Mouse (Mus musculus): Measurements from ENCODE around the gene D430042O09Rik. TPM values are rescaled to one million over a fixed set of nuclear protein-coding genes. Genes with fewer than 3 reads are reported as not detected.

Gene D430042O09Rik
- polyA plus RNA-seq, 1 experiment from 2014 or later, result 6.4 TPM

DNA sequence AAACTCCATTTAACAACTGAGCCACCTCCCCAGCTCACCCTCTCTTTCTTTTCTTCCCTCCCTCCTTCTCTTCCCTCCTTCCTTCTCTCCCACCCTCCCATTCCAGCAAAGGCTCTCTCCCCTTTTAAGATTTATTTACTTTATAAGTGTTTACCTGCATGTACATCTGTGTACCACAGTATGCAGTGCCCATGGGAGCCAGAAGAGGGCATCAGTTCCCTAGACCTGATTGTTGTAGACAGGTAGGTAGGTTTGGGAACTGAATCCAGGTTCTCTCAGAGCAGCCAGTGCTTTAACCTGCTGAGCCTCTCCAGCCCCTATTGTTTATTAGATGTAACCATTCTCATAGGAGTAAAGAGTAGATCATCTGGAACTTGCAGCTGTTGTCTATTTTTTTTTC is 14.4 kb downstream of the D430042O09Rik start:
- Histone ChIP-seq H3K27ac (ENCODE audit: low read length) (no peak overlapping the region), H3K4me3 (ENCODE audit: low read depth, low read length) (no peak overlapping the region), H3K27me3 (ENCODE audit: control insufficient read depth, insufficient read depth, low read depth, low read length) (no peaks in the 10 kb centered on the region)

GRCm38 (mm10) chr7:125723189-125723972 is 15.7 kb downstream of the D430042O09Rik start:
- H3K9me3 ChIP-seq (replicated peaks; ENCODE audit: control insufficient read depth, low read length, poor library complexity, severe bottlenecking), result no peaks in the 10 kb centered on the region
- H3K4me3 ChIP-seq (ENCODE audit: low read depth, low read length), result no peak overlapping the region
- no peak for ATAC-seq
- 43% methylated on average over 5 of the region's 5 CpGs for WGBS
- no peaks in the 10 kb centered on the region for H3K36me3 ChIP-seq (ENCODE audit: control insufficient read depth, insufficient read depth, low read length)
- H3K4me1 ChIP-seq (ENCODE audit: control insufficient read depth, insufficient read depth, low read length), result peaks cover 4% of the 10 kb centered on the region; the same call in 1 of the 2 replicates
- no peak overlapping the region for H3K4me2 ChIP-seq (ENCODE audit: low read length)
- no peak overlapping the region for H3K9ac ChIP-seq (ENCODE audit: low read depth, low read length)
- H3K27me3 ChIP-seq (ENCODE audit: control insufficient read depth, insufficient read depth, low read depth, low read length), result no peaks in the 10 kb centered on the region
- no peak overlapping the region for H3K27ac ChIP-seq (ENCODE audit: low read length)

More for the DNA sequence above, 14.4 kb downstream of the D430042O09Rik start:
- ATAC-seq, result no peak
- Histone ChIP-seq H3K36me3 (ENCODE audit: control insufficient read depth, insufficient read depth, low read length) (no peaks in the 10 kb centered on the region), H3K4me1 (ENCODE audit: control insufficient read depth, insufficient read depth, low read length) (peaks cover 2% of the 10 kb centered on the region; the same call in 1 of the 2 replicates), H3K4me2 (ENCODE audit: low read length) (no peak overlapping the region), H3K9ac (ENCODE audit: low read depth, low read length) (no peak overlapping the region), H3K9me3 (replicated peaks; ENCODE audit: control insufficient read depth, low read length, poor library complexity, severe bottlenecking) (no peaks in the 10 kb centered on the region)

DNA sequence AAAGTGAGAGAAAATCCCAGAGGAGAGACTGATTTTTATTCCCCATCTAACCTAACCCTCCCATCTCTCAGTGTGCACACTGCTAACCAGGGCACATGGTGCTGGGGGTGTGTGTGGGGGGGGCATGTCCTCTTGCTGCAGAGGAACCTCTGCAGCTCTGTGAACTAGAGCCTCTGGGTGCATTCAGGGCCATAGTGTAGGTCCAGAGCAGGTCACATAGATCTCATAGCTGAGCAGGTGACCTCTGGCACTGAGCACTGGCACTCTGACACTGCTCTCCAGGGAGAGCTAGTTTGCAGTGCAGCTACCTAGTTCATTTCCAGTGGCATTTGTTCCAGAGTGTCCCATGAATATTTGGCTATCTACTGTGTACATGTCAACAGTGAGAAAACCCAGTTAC is 24.0 kb downstream of the D430042O09Rik start:
- ATAC-seq, result no peak
- Histone ChIP-seq H3K9ac (ENCODE audit: low read depth, low read length) (no peak overlapping the region), H3K27me3 (ENCODE audit: control insufficient read depth, insufficient read depth, low read depth, low read length) (no peaks in the 10 kb centered on the region), H3K27ac (ENCODE audit: low read length) (no peak overlapping the region), H3K4me2 (ENCODE audit: low read length) (no peak overlapping the region), H3K4me3 (ENCODE audit: low read depth, low read length) (no peak overlapping the region), H3K36me3 (ENCODE audit: control insufficient read depth, insufficient read depth, low read length) (no peaks in the 10 kb centered on the region), H3K4me1 (ENCODE audit: control insufficient read depth, insufficient read depth, low read length) (peaks cover 9% of the 10 kb centered on the region; the same call in 1 of the 2 replicates), H3K9me3 (replicated peaks; ENCODE audit: control insufficient read depth, low read length, poor library complexity, severe bottlenecking) (no peaks in the 10 kb centered on the region)

DNA sequence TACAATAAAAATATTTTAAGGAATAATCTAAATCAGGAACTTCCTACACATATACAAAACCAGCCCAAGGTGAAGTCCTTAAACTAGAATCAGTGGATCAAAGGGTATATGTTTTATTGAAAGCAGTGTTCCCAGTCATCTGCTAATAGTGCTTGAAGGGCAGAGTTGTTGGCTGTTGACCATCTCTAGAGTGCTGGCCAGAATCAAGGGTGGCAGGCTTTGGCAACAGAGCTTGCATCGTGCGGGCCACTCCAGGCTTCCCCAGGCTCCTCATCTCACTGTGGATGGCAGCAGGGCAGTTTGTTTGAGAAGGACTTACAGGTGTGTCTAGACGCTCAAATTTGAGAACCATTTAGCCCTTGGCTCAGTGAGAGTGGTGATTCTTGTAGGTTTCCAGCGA is 26.1 kb downstream of the D430042O09Rik start:
- WGBS, result 93% methylated on average over 4 of the region's 4 CpGs
- Histone ChIP-seq H3K9ac (ENCODE audit: low read depth, low read length) (no peak overlapping the region), H3K4me2 (ENCODE audit: low read length) (no peak overlapping the region), H3K4me3 (ENCODE audit: low read depth, low read length) (no peak overlapping the region), H3K36me3 (ENCODE audit: control insufficient read depth, insufficient read depth, low read length) (no peaks in the 10 kb centered on the region), H3K4me1 (ENCODE audit: control insufficient read depth, insufficient read depth, low read length) (0 out of 2 replicates have a peak, but pooled peaks cover 7% of the 10 kb centered on the region), H3K27me3 (ENCODE audit: control insufficient read depth, insufficient read depth, low read depth, low read length) (no peaks in the 10 kb centered on the region), H3K9me3 (replicated peaks; ENCODE audit: control insufficient read depth, low read length, poor library complexity, severe bottlenecking) (no peaks in the 10 kb centered on the region), H3K27ac (ENCODE audit: low read length) (no peak overlapping the region)
- ATAC-seq, result no peak

- no peak overlapping the region for H3K4me3 ChIP-seq (ENCODE audit: low read depth, low read length)
- no peak for ATAC-seq
- no peak overlapping the region for H3K27ac ChIP-seq (ENCODE audit: low read length)
- H3K9me3 ChIP-seq (replicated peaks; ENCODE audit: control insufficient read depth, low read length, poor library complexity, severe bottlenecking), result no peaks in the 10 kb centered on the region
- 0 out of 2 replicates have a peak, but pooled peaks cover 3% of the 10 kb centered on the region for H3K4me1 ChIP-seq (ENCODE audit: control insufficient read depth, insufficient read depth, low read length)
- no peak overlapping the region for H3K9ac ChIP-seq (ENCODE audit: low read depth, low read length)
- H3K27me3 ChIP-seq (ENCODE audit: control insufficient read depth, insufficient read depth, low read depth, low read length), result no peaks in the 10 kb centered on the region
- no peak overlapping the region for H3K4me2 ChIP-seq (ENCODE audit: low read length)
- no peaks in the 10 kb centered on the region for H3K36me3 ChIP-seq (ENCODE audit: control insufficient read depth, insufficient read depth, low read length)
- WGBS, result 95% methylated on average over 4 of the region's 4 CpGs
Measured at GRCm38 (mm10) chr7:125736366-125737015, 28.8 kb downstream of the D430042O09Rik start.

- H3K9ac ChIP-seq (ENCODE audit: low read depth, low read length), result no peak overlapping the region
- H3K27ac ChIP-seq (ENCODE audit: low read length), result no peak overlapping the region
- no peaks in the 10 kb centered on the region for H3K4me1 ChIP-seq (ENCODE audit: control insufficient read depth, insufficient read depth, low read length)
- ATAC-seq, result no peak
- H3K9me3 ChIP-seq (replicated peaks; ENCODE audit: control insufficient read depth, low read length, poor library complexity, severe bottlenecking), result no peaks in the 10 kb centered on the region
- no peaks in the 10 kb centered on the region for H3K36me3 ChIP-seq (ENCODE audit: control insufficient read depth, insufficient read depth, low read length)
- H3K4me3 ChIP-seq (ENCODE audit: low read depth, low read length), result no peak overlapping the region
- H3K4me2 ChIP-seq (ENCODE audit: low read length), result no peak overlapping the region
- H3K27me3 ChIP-seq (ENCODE audit: control insufficient read depth, insufficient read depth, low read depth, low read length), result no peaks in the 10 kb centered on the region
- WGBS, result 83% methylated on average over 2 of the region's 2 CpGs
Measured at GRCm38 (mm10) chr7:125740521-125740920, 32.8 kb downstream of the D430042O09Rik start.

DNA sequence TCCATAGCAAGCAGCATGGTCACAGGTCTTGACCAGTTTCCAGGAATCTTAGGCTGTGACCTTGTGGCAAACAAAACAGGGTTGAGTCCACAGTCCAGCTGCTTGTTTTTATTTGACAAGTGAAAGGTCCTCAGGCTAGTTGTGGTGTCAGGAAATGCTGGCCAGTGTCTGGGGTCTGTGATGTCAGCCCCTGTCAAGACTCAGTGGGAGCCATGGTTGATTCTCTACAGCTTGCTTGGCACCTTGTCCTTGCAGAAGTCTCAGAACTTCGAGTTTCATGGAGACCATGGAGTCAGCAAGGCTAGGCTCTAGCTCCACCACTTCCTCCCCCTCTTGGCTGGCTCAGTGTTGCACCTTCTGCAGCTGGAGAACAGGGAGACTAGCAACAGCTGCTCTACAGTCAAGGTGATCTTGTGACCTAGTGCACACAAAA is 33.6 kb downstream of the D430042O09Rik start:
- no peak overlapping the region for H3K9ac ChIP-seq (ENCODE audit: low read depth, low read length)
- no peak for ATAC-seq
- no peaks in the 10 kb centered on the region for H3K36me3 ChIP-seq (ENCODE audit: control insufficient read depth, insufficient read depth, low read length)
- H3K27ac ChIP-seq (ENCODE audit: low read length), result no peak overlapping the region
- 70% methylated on average over 1 of the region's 1 CpGs for WGBS
- H3K9me3 ChIP-seq (replicated peaks; ENCODE audit: control insufficient read depth, low read length, poor library complexity, severe bottlenecking), result no peaks in the 10 kb centered on the region
- H3K4me2 ChIP-seq (ENCODE audit: low read length), result no peak overlapping the region
- H3K27me3 ChIP-seq (ENCODE audit: control insufficient read depth, insufficient read depth, low read depth, low read length), result no peaks in the 10 kb centered on the region
- no peaks in the 10 kb centered on the region for H3K4me1 ChIP-seq (ENCODE audit: control insufficient read depth, insufficient read depth, low read length)
- no peak overlapping the region for H3K4me3 ChIP-seq (ENCODE audit: low read depth, low read length)

GRCm38 (mm10) chr7:125744774-125745173 is 37.1 kb downstream of the D430042O09Rik start:
- 89% methylated on average over 1 of the region's 1 CpGs for WGBS
- H3K27me3 ChIP-seq (ENCODE audit: control insufficient read depth, insufficient read depth, low read depth, low read length), result no peaks in the 10 kb centered on the region
- no peak overlapping the region for H3K9ac ChIP-seq (ENCODE audit: low read depth, low read length)
- no peak overlapping the region for H3K27ac ChIP-seq (ENCODE audit: low read length)
- no peaks in the 10 kb centered on the region for H3K4me1 ChIP-seq (ENCODE audit: control insufficient read depth, insufficient read depth, low read length)
- no peak for ATAC-seq
- no peak overlapping the region for H3K4me2 ChIP-seq (ENCODE audit: low read length)
- H3K4me3 ChIP-seq (ENCODE audit: low read depth, low read length), result no peak overlapping the region
- H3K36me3 ChIP-seq (ENCODE audit: control insufficient read depth, insufficient read depth, low read length), result no peaks in the 10 kb centered on the region
- H3K9me3 ChIP-seq (replicated peaks; ENCODE audit: control insufficient read depth, low read length, poor library complexity, severe bottlenecking), result no peaks in the 10 kb centered on the region

DNA sequence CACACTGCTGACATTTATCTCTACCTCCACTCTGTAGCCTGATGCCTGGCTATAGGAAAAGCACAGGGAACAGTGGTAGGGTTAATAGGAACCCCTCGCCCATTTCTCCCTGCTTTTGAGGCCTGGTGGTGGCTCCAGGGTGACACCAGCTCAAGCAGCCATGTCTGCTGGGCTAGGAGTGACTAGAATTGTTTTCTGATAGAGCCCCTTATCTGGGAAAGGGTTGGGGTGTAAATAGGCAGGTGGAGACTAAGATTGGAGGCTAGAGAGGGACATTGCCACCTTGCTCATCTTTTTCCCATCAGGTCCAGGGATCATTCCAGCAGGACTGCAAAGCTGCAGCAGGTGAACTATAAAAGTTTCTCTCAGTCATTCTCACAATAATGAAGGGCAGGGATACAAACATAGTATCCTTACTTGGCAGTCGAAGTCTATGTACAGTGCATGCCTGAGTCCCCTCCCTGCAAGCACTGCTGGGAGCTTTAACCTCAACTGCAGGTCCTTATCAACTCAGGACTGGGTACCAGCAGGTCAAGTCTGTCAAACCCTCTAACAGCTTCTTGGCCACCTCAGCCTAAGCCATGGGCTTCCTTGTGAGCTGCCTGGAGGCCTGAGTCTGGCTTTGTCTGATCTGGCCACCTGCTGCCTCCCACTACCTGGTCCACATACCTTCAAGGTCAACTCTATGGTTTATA is 39.1 kb downstream of the D430042O09Rik start:
- Histone ChIP-seq H3K36me3 (ENCODE audit: control insufficient read depth, insufficient read depth, low read length) (no peaks in the 10 kb centered on the region), H3K9me3 (replicated peaks; ENCODE audit: control insufficient read depth, low read length, poor library complexity, severe bottlenecking) (no peaks in the 10 kb centered on the region), H3K4me3 (ENCODE audit: low read depth, low read length) (no peak overlapping the region), H3K27me3 (ENCODE audit: control insufficient read depth, insufficient read depth, low read depth, low read length) (no peaks in the 10 kb centered on the region), H3K4me2 (ENCODE audit: low read length) (no peak overlapping the region), H3K9ac (ENCODE audit: low read depth, low read length) (no peak overlapping the region), H3K4me1 (ENCODE audit: control insufficient read depth, insufficient read depth, low read length) (no peaks in the 10 kb centered on the region), H3K27ac (ENCODE audit: low read length) (no peak overlapping the region)
- WGBS, result 92% methylated on average over 2 of the region's 2 CpGs
- no peak for ATAC-seq

Measured in midbrain, embryonic 16.5 days (tissue).